Mouse (Mus musculus): ENCODE data around the gene Olfr187.
"Not testable (repeated sequence)": the region's sequence is repeated elsewhere in the genome, so short reads cannot be mapped to it uniquely, and the experiment has no call there.

Gene Olfr187

GRCm38 (mm10) chr16:59039710-59040109, at the start of gene Olfr187:
Gene Olfr187 (minus strand): TSS chr16:59039767.
- DNase-seq, result no peak

GRCm38 (mm10) chr16:59081113-59081512, 41.5 kb upstream of the Olfr187 start:
- DNase-seq, result not testable (repeated sequence)

GRCm38 (mm10) chr16:59077905-59078304, 38.3 kb upstream of the Olfr187 start, which contains the start of gene Olfr190:
Gene Olfr190 (minus strand): TSS chr16:59078005.
- no peak for DNase-seq

GRCm38 (mm10) chr16:59073520-59073919, 34.0 kb upstream of the Olfr187 start:
- no peak for DNase-seq

GRCm38 (mm10) chr16:59071755-59072154, 32.2 kb upstream of the Olfr187 start:
- DNase-seq, result no peak

- not testable (repeated sequence) for DNase-seq
These were observed 22.8 kb upstream of the Olfr187 start for GRCm38 (mm10) chr16:59062411-59062810.

- not testable (repeated sequence) for DNase-seq
These were observed 9.7 kb upstream of the Olfr187 start for GRCm38 (mm10) chr16:59049286-59049685.

GRCm38 (mm10) chr16:59048860-59049259, 9.3 kb upstream of the Olfr187 start:
- no peak for DNase-seq

- no peak for DNase-seq
These were observed 8.0 kb upstream of the Olfr187 start for GRCm38 (mm10) chr16:59047579-59047978.

- no peak for DNase-seq
These were observed 6.3 kb upstream of the Olfr187 start for GRCm38 (mm10) chr16:59045835-59046234.

- no peak for DNase-seq
These were observed 9.4 kb downstream of the Olfr187 start, which contains the start of gene Olfr186 for GRCm38 (mm10) chr16:59030191-59030590. Gene Olfr186 (minus strand): TSS chr16:59030291.

- DNase-seq, result no peak
These were observed 26.1 kb downstream of the Olfr187 start for GRCm38 (mm10) chr16:59013357-59014018.

- DNase-seq, result no peak
These were observed 32.4 kb downstream of the Olfr187 start for GRCm38 (mm10) chr16:59007146-59007545.

GRCm38 (mm10) chr16:58995057-58995456, 44.5 kb downstream of the Olfr187 start, which contains the start of gene Olfr183:
Gene Olfr183 (plus strand): TSS chr16:58995357.
- DNase-seq, result no peak

Data from lung, postnatal 4 days (tissue).